Mouse (Mus musculus): ENCODE measurements at regions not wholly inside any gene's neighbourhood (a gene's known extent, or its start where the extent isn't known, plus 50 kb on each side); places are given as distances from the start of the nearest gene placed in this dataset.

DNA sequence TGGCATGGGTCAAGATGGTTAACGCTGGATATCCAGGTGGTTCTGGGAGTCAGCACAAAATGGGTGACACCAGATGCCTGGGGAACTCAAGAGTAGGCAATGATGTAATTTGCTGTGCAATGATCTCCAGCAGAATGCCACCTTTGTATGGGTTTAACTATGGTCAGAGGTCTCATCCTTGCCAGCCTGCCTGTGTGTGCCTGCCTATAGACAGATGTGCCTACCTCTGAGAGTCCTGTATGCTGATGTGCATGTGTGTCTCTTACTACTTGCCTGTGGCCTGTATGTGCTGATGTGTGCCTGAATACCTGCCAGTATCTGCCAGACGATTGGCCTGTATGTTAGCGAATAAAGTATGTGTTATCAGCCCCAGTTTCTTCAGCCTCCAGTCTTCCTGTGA is 138.6 kb upstream of the Palmd start:
- no peak for TF ChIP-seq POLR2A (IDR thresholded peaks at IDR 0.05; ENCODE audit: extremely low read depth, insufficient read depth, low read length)
- TF ChIP-seq CTCF (IDR thresholded peaks at IDR 0.05; ENCODE audit: low read depth, low read length): no peak

Data from liver, adult 2 months (tissue).